Mouse (Mus musculus) liver, postnatal 0 days (tissue): ENCODE measurements around the gene Rnf181. TPM values are rescaled to one million over a fixed set of nuclear protein-coding genes. Genes with fewer than 3 reads are reported as not detected.

ENCODE experiments used
- ATAC-seq: fragments of 200-750 bp; cut with Nextera tagmentation; 2 replicates; pipeline ENCODE4 v1.8.0; 2017; ENCODE audit warnings: mild to moderate bottlenecking, moderate library complexity
- DNase-seq: peaks from one replicate; pipeline ENCODE4 v3.0.0-alpha.2; 2016
- H3K27ac ChIP-seq: fragments of 300-500 bp; sonication (generic); 2 replicates; pipeline ENCODE4 v1.5.1; 2014; ENCODE audit warnings: antibody characterized with exemption, moderate library complexity, mild to moderate bottlenecking, low read depth
- H3K27me3 ChIP-seq: fragments of 300-500 bp; sonication (generic); 2 replicates; pipeline ENCODE4 v1.6.1; 2014; ENCODE audit warnings: low read length, control low read depth, mixed read lengths; ENCODE audit not compliant: insufficient read depth
- H3K36me3 ChIP-seq: fragments of 300-500 bp; sonication (generic); replicated peaks from 2 replicates; pipeline ENCODE4 v1.6.1; 2014; ENCODE audit warnings: mild to moderate bottlenecking, control low read depth, low read length, moderate library complexity, mixed read lengths; ENCODE audit not compliant: insufficient read depth
- H3K4me1 ChIP-seq: fragments of 300-500 bp; sonication (generic); 2 replicates; pipeline ENCODE4 v1.6.1; 2014; ENCODE audit warnings: antibody characterized with exemption, mild to moderate bottlenecking, control low read depth; ENCODE audit not compliant: insufficient read depth
- H3K4me2 ChIP-seq: fragments of 300-500 bp; sonication (generic); 2 replicates; pipeline ENCODE4 v1.6.1; 2014; ENCODE audit warnings: low read depth, mild to moderate bottlenecking, low read length, moderate library complexity, mixed read lengths
- H3K4me3 ChIP-seq: fragments of 300-500 bp; sonication (generic); 2 replicates; pipeline ENCODE4 v1.5.1; 2014; ENCODE audit warnings: low read depth, low read length
- H3K9ac ChIP-seq: fragments of 300-500 bp; sonication (generic); replicated peaks from 2 replicates; pipeline ENCODE4 v1.6.1; 2014; ENCODE audit warnings: mild to moderate bottlenecking, moderate library complexity
- H3K9me3 ChIP-seq: fragments of 300-500 bp; sonication (generic); 2 replicates; pipeline ENCODE4 v1.6.1; 2016; ENCODE audit warnings: mild to moderate bottlenecking, control low read depth, low read length, mixed read lengths
- CTCF ChIP-seq: sonication (generic); IDR thresholded peaks from 2 replicates; pipeline ENCODE4 v1.5.1; 2016; ENCODE audit warnings: antibody characterized with exemption, low read depth
- EP300 ChIP-seq: IDR thresholded peaks from 2 replicates; pipeline ENCODE4 v1.6.1; 2016; ENCODE audit warnings: antibody characterized with exemption, low read depth, mild to moderate bottlenecking
- WGBS: fragments of 180-500 bp; shearing (Covaris S2); extraction: QIAGEN DNeasy Blood & Tissue Kit; methylation state at CpG from one replicate; pipeline ENCODE4 v1.1.7; 2014; ENCODE audit not compliant: insufficient replicate concordance; 5-methylcytosine and 5-hydroxymethylcytosine counted together
- polyA plus RNA-seq: library from polyadenylated mRNA; unstranded; fragments of >200 nt; fragmentation: Nextera tagmentation; extraction: Ambion mirVana; gene quantifications from 2 replicates; pipeline ENCODE4 v1.2.1, GENCODE M21; 2015

The Rnf181 gene
- polyA plus RNA-seq, 1 experiment from 2014 or later: 63.2 TPM

- TF ChIP-seq EP300 (no peak), CTCF (no peak)
- 79% methylated on average over 3 of the region's 3 CpGs for WGBS
- ATAC-seq: no peak
- Histone ChIP-seq H3K27me3 (no peaks in the 10 kb centered on the region), H3K27ac (peak overlapping the region; percentile 98), H3K4me1 (peaks cover 36% of the 10 kb centered on the region), H3K36me3 (peaks cover 44% of the 10 kb centered on the region), H3K9ac (peak overlapping the region; percentile 86), H3K4me2 (peak overlapping the region; percentile 80), H3K4me3 (peak overlapping the region; percentile 64), H3K9me3 (no peaks in the 10 kb centered on the region)
- no peak for DNase-seq
These were observed 21.1 kb upstream of the Rnf181 start for GRCm38 (mm10) chr6:72387816-72388215.

GRCm38 (mm10) chr6:72386561-72386960 is 19.8 kb upstream of the Rnf181 start:
- no peak overlapping the region for H3K4me3 ChIP-seq
- no peak overlapping the region for H3K27ac ChIP-seq
- H3K9ac ChIP-seq: no peak overlapping the region
- no peak overlapping the region for H3K4me2 ChIP-seq
- H3K36me3 ChIP-seq: peaks cover 44% of the 10 kb centered on the region
- TF ChIP-seq EP300 (no peak), CTCF (no peak)
- 92% methylated on average over 2 of the region's 2 CpGs for WGBS
- DNase-seq: no peak
- H3K9me3 ChIP-seq: no peaks in the 10 kb centered on the region
- no peak for ATAC-seq
- no peaks in the 10 kb centered on the region for H3K27me3 ChIP-seq
- peaks cover 43% of the 10 kb centered on the region for H3K4me1 ChIP-seq

GRCm38 (mm10) chr6:72385258-72385657 is 18.5 kb upstream of the Rnf181 start:
- DNase-seq: no peak
- no peak for ATAC-seq
- no peaks in the 10 kb centered on the region for H3K27me3 ChIP-seq
- H3K9ac ChIP-seq: no peak overlapping the region
- no peaks in the 10 kb centered on the region for H3K9me3 ChIP-seq
- peaks cover 35% of the 10 kb centered on the region for H3K4me1 ChIP-seq
- peak overlapping the region; percentile 26; the same call in 1 of the 2 replicates for H3K27ac ChIP-seq
- peaks cover 44% of the 10 kb centered on the region for H3K36me3 ChIP-seq
- WGBS: 57% methylated on average over 4 of the region's 4 CpGs
- TF ChIP-seq CTCF: no peak
- H3K4me3 ChIP-seq: no peak overlapping the region
- H3K4me2 ChIP-seq: no peak overlapping the region

- Histone ChIP-seq H3K9me3 (no peaks in the 10 kb centered on the region), H3K36me3 (peaks cover 44% of the 10 kb centered on the region), H3K4me2 (peak overlapping the region; percentile 31), H3K4me1 (peaks cover 38% of the 10 kb centered on the region), H3K9ac (no peak overlapping the region), H3K27ac (peak overlapping the region; percentile 74), H3K4me3 (no peak overlapping the region), H3K27me3 (no peaks in the 10 kb centered on the region)
- no peak for TF ChIP-seq CTCF
- peak; percentile 96 for TF ChIP-seq EP300
- no peak for DNase-seq
- WGBS: 69% methylated on average over 7 of the region's 7 CpGs
- ATAC-seq: peak; percentile 73
These were observed 17.2 kb upstream of the Rnf181 start for GRCm38 (mm10) chr6:72383952-72384351.

GRCm38 (mm10) chr6:72383142-72383820 is 16.5 kb upstream of the Rnf181 start:
- H3K9ac ChIP-seq: peak overlapping the region; percentile 23; the same call in 1 of the 2 replicates

GRCm38 (mm10) chr6:72382494-72382893 is 15.7 kb upstream of the Rnf181 start:
- Histone ChIP-seq H3K27me3 (no peaks in the 10 kb centered on the region), H3K4me3 (no peak overlapping the region), H3K9ac (peak overlapping the region; percentile 19; the same call in 1 of the 2 replicates), H3K4me2 (no peak overlapping the region), H3K27ac (peak overlapping the region; percentile 53), H3K4me1 (peaks cover 25% of the 10 kb centered on the region), H3K36me3 (peaks cover 31% of the 10 kb centered on the region), H3K9me3 (no peaks in the 10 kb centered on the region)
- WGBS: 63% methylated on average over 6 of the region's 6 CpGs
- ATAC-seq: no peak
- no peak for DNase-seq
- no peak for TF ChIP-seq CTCF

More at GRCm38 (mm10) chr6:72383142-72383820, 16.5 kb upstream of the Rnf181 start:
- DNase-seq (no peak), ATAC-seq (no peak)
- H3K36me3 ChIP-seq: peaks cover 39% of the 10 kb centered on the region
- WGBS: 70% methylated on average over 6 of the region's 6 CpGs
- peaks cover 31% of the 10 kb centered on the region for H3K4me1 ChIP-seq
- peak overlapping the region; percentile 31 for H3K4me2 ChIP-seq
- no peaks in the 10 kb centered on the region for H3K9me3 ChIP-seq
- no peaks in the 10 kb centered on the region for H3K27me3 ChIP-seq
- H3K4me3 ChIP-seq: no peak overlapping the region
- no peak for TF ChIP-seq CTCF
- TF ChIP-seq EP300: no peak
- H3K27ac ChIP-seq: peak overlapping the region; percentile 74
